8 mouse cellular contexts compared by ENCODE assay signal in the genomic region with DNA sequence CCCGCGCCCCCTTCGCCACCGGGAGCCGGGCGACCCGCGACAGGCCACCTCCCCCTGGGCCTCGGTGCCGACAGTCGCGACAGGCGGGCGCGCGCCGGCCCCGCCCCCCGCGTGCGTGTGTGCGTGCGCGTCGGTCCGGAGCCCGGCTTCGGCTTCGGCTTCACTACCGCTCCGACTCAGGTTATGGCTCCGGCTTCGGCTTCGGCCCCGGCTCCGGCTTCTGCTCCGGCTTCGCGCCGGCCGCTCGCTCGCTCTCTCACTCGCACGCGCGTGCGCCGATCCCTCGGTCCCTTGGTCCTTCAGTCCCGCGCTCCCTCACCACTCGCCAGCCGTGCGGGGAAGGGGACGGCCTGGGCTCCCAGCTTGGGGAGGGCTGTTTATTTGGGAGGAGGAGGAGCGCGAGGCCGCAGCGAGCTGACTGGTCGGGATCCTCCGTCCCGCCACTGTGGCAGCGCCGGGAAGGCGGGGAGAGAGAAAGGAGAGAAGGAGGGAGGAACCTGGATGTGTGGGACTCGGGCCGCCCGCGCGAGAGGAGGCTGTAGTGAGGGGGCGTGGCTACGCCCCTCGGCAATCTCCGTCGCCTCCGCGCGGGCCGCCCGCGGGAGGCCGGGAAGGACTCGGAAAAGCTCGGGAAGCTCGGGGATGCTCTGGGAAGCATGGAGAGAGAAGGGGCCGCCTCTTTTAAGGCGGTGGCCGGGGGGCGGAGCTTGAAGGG. TPM values are rescaled to one million over a fixed set of nuclear protein-coding genes. Genes with fewer than 3 reads are reported as not detected.
DNase-seq lines count a peak whose midpoint lies in the region; ATAC-seq and TF ChIP-seq lines count a peak whose summit lies in the region.

TSS of gene Rbfox2 (minus strand) at position 458 of the 715 bp plus-strand sequence.

- peaks cover 50% of the 10 kb centered on the region for H3K4me1 ChIP-seq in forebrain, embryonic 10.5 days
- peaks cover 7 to 30% of the 10 kb centered on the region in 2 experiments for H3K4me1 ChIP-seq in heart, embryonic 14.5 days (ENCODE audit: control insufficient read depth in 2 of 2, insufficient read depth in 2 of 2, low read length in 2 of 2)
- peaks cover 28% of the 10 kb centered on the region for H3K4me1 ChIP-seq in liver, embryonic 11.5 days (replicated peaks; ENCODE audit: control insufficient read depth, insufficient read depth, low read length)

- no peak for TF ChIP-seq CTCF in brain, embryonic 14.5 days (IDR thresholded peaks at IDR 0.05; ENCODE audit: borderline replicate concordance, extremely low read depth, insufficient read depth, insufficient read length)

- peak within 1 kb of the TSS; percentile 94 for H3K27ac ChIP-seq in forebrain, embryonic 10.5 days
- H3K27ac ChIP-seq in heart, embryonic 14.5 days (replicated peaks in 1 of 2; ENCODE audit: control insufficient read depth in 1 of 2, insufficient read depth in 1 of 2, low read depth in 2 of 2, low read length in 2 of 2), result peak within 1 kb of the TSS; percentile 97
- peak within 1 kb of the TSS; percentile 90 for H3K27ac ChIP-seq in liver, embryonic 11.5 days (ENCODE audit: low read depth, low read length)

- H3K4me3 ChIP-seq in forebrain, embryonic 10.5 days, result peak within 1 kb of the TSS; percentile 74
- peak within 1 kb of the TSS; percentile 80 to 94 for H3K4me3 ChIP-seq in heart, embryonic 14.5 days (ENCODE audit: control insufficient read depth in 1 of 2, insufficient read depth in 1 of 2, low read depth in 1 of 2, low read length in 2 of 2)
- H3K4me3 ChIP-seq in liver, embryonic 11.5 days (ENCODE audit: low read depth, low read length), result peak within 1 kb of the TSS; percentile 78

- H3K9ac ChIP-seq in heart, embryonic 14.5 days (ENCODE audit: low read length), result peak within 1 kb of the TSS; percentile 91
- peak within 1 kb of the TSS; percentile 79 for H3K9ac ChIP-seq in liver, embryonic 11.5 days (ENCODE audit: low read depth, low read length)

- WGBS in forebrain, embryonic 10.5 days, result under 1% methylated on average over 90 of the region's 90 CpGs
- WGBS in heart, embryonic 14.5 days, result under 1% methylated on average over 89 of the region's 90 CpGs
- WGBS in liver, embryonic 11.5 days, result under 1% methylated on average over 78 of the region's 90 CpGs

- peak; percentile 93 for ATAC-seq in heart, embryonic 14.5 days (ENCODE audit: insufficient number of reproducible peaks, insufficient read depth, low FRiP score, low read depth)
- peak; percentile 85 for ATAC-seq in liver, embryonic 11.5 days (replicated peaks; ENCODE audit: low FRiP score)

- peaks cover 5% of the 10 kb centered on the region for H3K36me3 ChIP-seq in forebrain, embryonic 10.5 days (replicated peaks)
- peaks cover 4% of the 10 kb centered on the region; the same call in 1 of the 2 replicates for H3K36me3 ChIP-seq in heart, embryonic 14.5 days (ENCODE audit: control insufficient read depth, insufficient read depth, low read length)
- no peaks in the 10 kb centered on the region for H3K36me3 ChIP-seq in liver, embryonic 11.5 days (ENCODE audit: control insufficient read depth, insufficient read depth, low read length)

- no peaks in the 10 kb centered on the region for H3K9me3 ChIP-seq in forebrain, embryonic 10.5 days
- no peaks in the 10 kb centered on the region for H3K9me3 ChIP-seq in heart, embryonic 14.5 days (ENCODE audit: control insufficient read depth, low read length)
- no peaks in the 10 kb centered on the region for H3K9me3 ChIP-seq in liver, embryonic 11.5 days (ENCODE audit: control insufficient read depth, low read length)

- peak; percentile 9 to 41 for DNase-seq in CD8-positive naive resting alpha-beta T cell, adult 2 months (ENCODE audit: low read depth in 2 of 2, low spot score in 2 of 2)
- peak; percentile 98 for DNase-seq in brain, embryonic 14.5 days (ENCODE audit: low read depth)
- DNase-seq in forebrain, embryonic 10.5 days (ENCODE audit: extremely low spot score, low spot score), result peak; percentile 95
- peak; percentile 96 for DNase-seq in kidney, postnatal 10 days
- peak; percentile 86 for DNase-seq in liver, embryonic 11.5 days (ENCODE audit: low spot score)
- DNase-seq in neural tube, embryonic 10.5 days (ENCODE audit: extremely low spot score, low spot score), result peak; percentile 96
- DNase-seq in telencephalon, adult 2 months (ENCODE audit: low read depth, low spot score), result peak; percentile 81

- H3K4me2 ChIP-seq in heart, embryonic 14.5 days (ENCODE audit: low read length), result peak within 1 kb of the TSS; percentile 93
- peak within 1 kb of the TSS; percentile 94 for H3K4me2 ChIP-seq in liver, embryonic 11.5 days

- no peaks in the 10 kb centered on the region for H3K27me3 ChIP-seq in forebrain, embryonic 10.5 days (ENCODE audit: poor library complexity, severe bottlenecking)
- H3K27me3 ChIP-seq in heart, embryonic 14.5 days (ENCODE audit: control insufficient read depth, insufficient read depth, low read length), result no peaks in the 10 kb centered on the region
- peaks cover 10% of the 10 kb centered on the region for H3K27me3 ChIP-seq in liver, embryonic 11.5 days (replicated peaks; ENCODE audit: control insufficient read depth, insufficient read depth, low read length)

- TF ChIP-seq POLR2A in brain, embryonic 14.5 days (IDR thresholded peaks at IDR 0.05; ENCODE audit: borderline replicate concordance, extremely low read depth, insufficient read depth, insufficient read length, poor library complexity, severe bottlenecking), result peak; percentile 65

RNA-seq across cellular contexts. Expression of gene Rbfox2, which starts in this region (rescaled TPM):
- 315 and 367 TPM in 2 replicates for polyA plus RNA-seq in brain, embryonic 14.5 days (2012; rRNA removed)
- polyA plus RNA-seq in forebrain, embryonic 10.5 days (2016; fragmentation: Nextera tagmentation; extraction: Ambion mirVana), result 35.8 and 39.0 TPM in 2 replicates
- 84.3 and 89.1 TPM in 2 replicates for polyA plus RNA-seq in heart, embryonic 14.5 days (2014; fragmentation: Nextera tagmentation; extraction: Ambion mirVana)
- 24.3 and 26.6 TPM in 2 replicates for polyA plus RNA-seq in liver, embryonic 11.5 days (2014; fragmentation: Nextera tagmentation; extraction: Ambion mirVana)

Comparison
In these comparisons a context has a peak if more than half of its experiments do, and no peak if none do; other contexts are left out.
1. Peak in every context shown above with its lines: DNase-seq, ATAC-seq, H3K4me3 ChIP-seq and H3K27ac ChIP-seq.
2. DNase-seq: peak in every context shown above with its lines; median percentile 98 in brain, embryonic 14.5 days; 96 in kidney, postnatal 10 days; 96 in neural tube, embryonic 10.5 days; 95 in forebrain, embryonic 10.5 days; 86 in liver, embryonic 11.5 days; 81 in telencephalon, adult 2 months; 25 in CD8-positive naive resting alpha-beta T cell, adult 2 months.